Mouse (Mus musculus) cerebellum, adult 9-10 months (tissue): ENCODE results near the gene Fli1.

ENCODE experiments used
- DNase-seq: peaks from one replicate; pipeline ENCODE4 v3.0.0; 2022

The Fli1 gene

GRCm38 (mm10) chr9:32521331-32521730 is 21.3 kb downstream of the Fli1 start:
- DNase-seq = no peak

- DNase-seq = no peak
Measured at GRCm38 (mm10) chr9:32520821-32521220, 21.8 kb downstream of the Fli1 start.

- no peak for DNase-seq
Measured at GRCm38 (mm10) chr9:32519101-32520051, 23.3 kb downstream of the Fli1 start.

GRCm38 (mm10) chr9:32518351-32519075 is 24.1 kb downstream of the Fli1 start:
- no peak for DNase-seq

- no peak for DNase-seq
Measured at GRCm38 (mm10) chr9:32516691-32517090, 26.0 kb downstream of the Fli1 start.

- DNase-seq = no peak
Measured at GRCm38 (mm10) chr9:32515894-32516686, 26.6 kb downstream of the Fli1 start.

- no peak for DNase-seq
Measured at GRCm38 (mm10) chr9:32514406-32515058, 28.1 kb downstream of the Fli1 start.

GRCm38 (mm10) chr9:32513471-32513870 is 29.2 kb downstream of the Fli1 start:
- no peak for DNase-seq

GRCm38 (mm10) chr9:32510454-32511263 is 32.0 kb downstream of the Fli1 start:
- DNase-seq = no peak

- no peak for DNase-seq
Measured at GRCm38 (mm10) chr9:32509706-32510156, 32.9 kb downstream of the Fli1 start.

GRCm38 (mm10) chr9:32508648-32509047 is 34.0 kb downstream of the Fli1 start:
- DNase-seq = no peak

GRCm38 (mm10) chr9:32508118-32508517 is 34.5 kb downstream of the Fli1 start:
- DNase-seq = no peak

GRCm38 (mm10) chr9:32506866-32507861 is 35.5 kb downstream of the Fli1 start:
- no peak for DNase-seq

- DNase-seq = no peak
Measured at GRCm38 (mm10) chr9:32506161-32506560, 36.5 kb downstream of the Fli1 start.

- no peak for DNase-seq
Measured at GRCm38 (mm10) chr9:32505460-32506075, 37.1 kb downstream of the Fli1 start.

- DNase-seq = no peak
Measured at GRCm38 (mm10) chr9:32503995-32504451, 38.6 kb downstream of the Fli1 start.

- no peak for DNase-seq
Measured at GRCm38 (mm10) chr9:32503423-32503822, 39.2 kb downstream of the Fli1 start.

- no peak for DNase-seq
Measured at GRCm38 (mm10) chr9:32502256-32503010, 40.2 kb downstream of the Fli1 start.

GRCm38 (mm10) chr9:32500886-32501285 is 41.8 kb downstream of the Fli1 start:
- no peak for DNase-seq
